Mouse (Mus musculus): ENCODE results near the gene Usp19. TPM values are rescaled to one million over a fixed set of nuclear protein-coding genes. Genes with fewer than 3 reads are reported as not detected.

Usp19 gene
- total and polyA plus RNA-seq, 2 experiments, result 24.3 to 80.5 TPM

- no peak for TF ChIP-seq POLR2A (IDR thresholded peaks at IDR 0.05; ENCODE audit: extremely low read depth, insufficient read depth, low read length)
- TF ChIP-seq CTCF (IDR thresholded peaks at IDR 0.05; ENCODE audit: low read depth, low read length), result no peak
- WGBS, result 96% methylated on average over 8 of the region's 8 CpGs
- no peak overlapping the region for H3K27ac ChIP-seq (replicated peaks; ENCODE audit: insufficient read depth, low read depth, low read length)
- DNase-seq (ENCODE audit: extremely low read depth, low read depth, low spot score), result no peak
- H3K4me1 ChIP-seq (ENCODE audit: control insufficient read depth, insufficient read depth, low read length), result peaks cover 10% of the 10 kb centered on the region; the same call in 1 of the 2 replicates
- H3K4me3 ChIP-seq (ENCODE audit: insufficient read depth, low read depth, low read length), result no peak overlapping the region
- no peak overlapping the region for H3K9ac ChIP-seq (ENCODE audit: low read depth, low read length)
- peaks cover 33% of the 10 kb centered on the region for H3K36me3 ChIP-seq (ENCODE audit: control insufficient read depth, insufficient read depth, low read length)
- no peaks in the 10 kb centered on the region for H3K79me2 ChIP-seq (ENCODE audit: control insufficient read depth, insufficient read depth, low read length)
- H3K27me3 ChIP-seq (ENCODE audit: control insufficient read depth, insufficient read depth, low read length), result no peaks in the 10 kb centered on the region
Measured at GRCm38 (mm10) chr9:108493246-108493645, 2.8 kb downstream of the Usp19 start.

- Histone ChIP-seq H3K36me3 (ENCODE audit: control insufficient read depth, insufficient read depth, low read length) (peaks cover 42% of the 10 kb centered on the region), H3K27ac (replicated peaks; ENCODE audit: insufficient read depth, low read depth, low read length) (no peak overlapping the region), H3K27me3 (ENCODE audit: control insufficient read depth, insufficient read depth, low read length) (no peaks in the 10 kb centered on the region), H3K4me1 (ENCODE audit: control insufficient read depth, insufficient read depth, low read length) (peaks cover 10% of the 10 kb centered on the region; the same call in 1 of the 2 replicates), H3K9ac (ENCODE audit: low read depth, low read length) (no peak overlapping the region), H3K4me3 (ENCODE audit: insufficient read depth, low read depth, low read length) (no peak overlapping the region), H3K79me2 (ENCODE audit: control insufficient read depth, insufficient read depth, low read length) (no peaks in the 10 kb centered on the region)
- TF ChIP-seq CTCF (IDR thresholded peaks at IDR 0.05; ENCODE audit: low read depth, low read length), result no peak
- no peak for TF ChIP-seq POLR2A (IDR thresholded peaks at IDR 0.05; ENCODE audit: extremely low read depth, insufficient read depth, low read length)
- no peak for DNase-seq (ENCODE audit: extremely low read depth, low read depth, low spot score)
- 96% methylated on average over 19 of the region's 19 CpGs for WGBS
Measured at GRCm38 (mm10) chr9:108494146-108494825, 3.9 kb downstream of the Usp19 start.

GRCm38 (mm10) chr9:108494905-108495304 lies 4.5 kb downstream of the Usp19 start:
- peaks cover 42% of the 10 kb centered on the region for H3K36me3 ChIP-seq (ENCODE audit: control insufficient read depth, insufficient read depth, low read length)
- H3K79me2 ChIP-seq (ENCODE audit: control insufficient read depth, insufficient read depth, low read length), result no peaks in the 10 kb centered on the region
- no peaks in the 10 kb centered on the region for H3K27me3 ChIP-seq (ENCODE audit: control insufficient read depth, insufficient read depth, low read length)
- no peak overlapping the region for H3K9ac ChIP-seq (ENCODE audit: low read depth, low read length)
- TF ChIP-seq POLR2A (IDR thresholded peaks at IDR 0.05; ENCODE audit: extremely low read depth, insufficient read depth, low read length), result no peak
- WGBS, result 85% methylated on average over 10 of the region's 10 CpGs
- H3K27ac ChIP-seq (replicated peaks; ENCODE audit: insufficient read depth, low read depth, low read length), result no peak overlapping the region
- H3K4me1 ChIP-seq (ENCODE audit: control insufficient read depth, insufficient read depth, low read length), result peaks cover 10% of the 10 kb centered on the region; the same call in 1 of the 2 replicates
- H3K4me3 ChIP-seq (ENCODE audit: insufficient read depth, low read depth, low read length), result no peak overlapping the region
- DNase-seq (ENCODE audit: extremely low read depth, low read depth, low spot score), result no peak

GRCm38 (mm10) chr9:108499231-108499630 lies 8.8 kb downstream of the Usp19 start:
- WGBS, result 96% methylated on average over 7 of the region's 7 CpGs
- no peak overlapping the region for H3K9ac ChIP-seq (ENCODE audit: low read depth, low read length)
- H3K4me3 ChIP-seq (ENCODE audit: insufficient read depth, low read depth, low read length), result no peak overlapping the region
- H3K36me3 ChIP-seq (ENCODE audit: control insufficient read depth, insufficient read depth, low read length), result peaks cover 48% of the 10 kb centered on the region
- no peaks in the 10 kb centered on the region for H3K79me2 ChIP-seq (ENCODE audit: control insufficient read depth, insufficient read depth, low read length)
- H3K27ac ChIP-seq (replicated peaks; ENCODE audit: insufficient read depth, low read depth, low read length), result no peak overlapping the region
- H3K27me3 ChIP-seq (ENCODE audit: control insufficient read depth, insufficient read depth, low read length), result no peaks in the 10 kb centered on the region
- no peaks in the 10 kb centered on the region for H3K4me1 ChIP-seq (ENCODE audit: control insufficient read depth, insufficient read depth, low read length)
- TF ChIP-seq CTCF (IDR thresholded peaks at IDR 0.05; ENCODE audit: low read depth, low read length) (no peak), POLR2A (IDR thresholded peaks at IDR 0.05; ENCODE audit: extremely low read depth, insufficient read depth, low read length) (no peak)
- DNase-seq (ENCODE audit: extremely low read depth, low read depth, low spot score), result no peak

GRCm38 (mm10) chr9:108499943-108500342 lies 9.5 kb downstream of the Usp19 start:
- 97% methylated on average over 15 of the region's 15 CpGs for WGBS
- no peak for TF ChIP-seq POLR2A (IDR thresholded peaks at IDR 0.05; ENCODE audit: extremely low read depth, insufficient read depth, low read length)
- TF ChIP-seq CTCF (IDR thresholded peaks at IDR 0.05; ENCODE audit: low read depth, low read length), result no peak

GRCm38 (mm10) chr9:108506901-108507300 lies 16.5 kb downstream of the Usp19 start:
- H3K27ac ChIP-seq (replicated peaks; ENCODE audit: insufficient read depth, low read depth, low read length), result no peak overlapping the region
- TF ChIP-seq POLR2A (IDR thresholded peaks at IDR 0.05; ENCODE audit: extremely low read depth, insufficient read depth, low read length) (no peak), CTCF (IDR thresholded peaks at IDR 0.05; ENCODE audit: low read depth, low read length) (no peak)
- peaks cover 20% of the 10 kb centered on the region for H3K36me3 ChIP-seq (ENCODE audit: control insufficient read depth, insufficient read depth, low read length)
- WGBS, result 86% methylated on average over 7 of the region's 7 CpGs
- no peaks in the 10 kb centered on the region for H3K27me3 ChIP-seq (ENCODE audit: control insufficient read depth, insufficient read depth, low read length)
- H3K9ac ChIP-seq (ENCODE audit: low read depth, low read length), result no peak overlapping the region
- H3K4me1 ChIP-seq (ENCODE audit: control insufficient read depth, insufficient read depth, low read length), result peaks cover 6% of the 10 kb centered on the region
- H3K4me3 ChIP-seq (ENCODE audit: insufficient read depth, low read depth, low read length), result no peak overlapping the region
- no peak for DNase-seq (ENCODE audit: extremely low read depth, low read depth, low spot score)
- H3K79me2 ChIP-seq (ENCODE audit: control insufficient read depth, insufficient read depth, low read length), result peaks cover 6% of the 10 kb centered on the region; the same call in 1 of the 2 replicates

More at GRCm38 (mm10) chr9:108499943-108500342, 9.5 kb downstream of the Usp19 start:
- no peak for DNase-seq (ENCODE audit: extremely low read depth, low read depth, low spot score)
- Histone ChIP-seq H3K9ac (ENCODE audit: low read depth, low read length) (no peak overlapping the region), H3K27me3 (ENCODE audit: control insufficient read depth, insufficient read depth, low read length) (no peaks in the 10 kb centered on the region), H3K36me3 (ENCODE audit: control insufficient read depth, insufficient read depth, low read length) (peaks cover 42% of the 10 kb centered on the region), H3K4me3 (ENCODE audit: insufficient read depth, low read depth, low read length) (no peak overlapping the region), H3K4me1 (ENCODE audit: control insufficient read depth, insufficient read depth, low read length) (no peaks in the 10 kb centered on the region), H3K27ac (replicated peaks; ENCODE audit: insufficient read depth, low read depth, low read length) (no peak overlapping the region), H3K79me2 (ENCODE audit: control insufficient read depth, insufficient read depth, low read length) (no peaks in the 10 kb centered on the region)

Measured in liver, adult 2 months (tissue).